Mouse (Mus musculus): ENCODE measurements at regions not wholly inside any gene's neighbourhood (a gene's known extent, or its start where the extent isn't known, plus 50 kb on each side); places are given as distances from the start of the nearest gene placed in this dataset.
A peak's percentile ranks its signal among the peaks of the same experiment; 100 is the strongest.

- Histone ChIP-seq H3K27me3 (replicated peaks; ENCODE audit: control insufficient read depth, insufficient read depth, low read length) (no peaks in the 10 kb centered on the region), H3K4me1 (replicated peaks; ENCODE audit: control insufficient read depth, insufficient read depth, low read length) (no peaks in the 10 kb centered on the region), H3K36me3 (ENCODE audit: control insufficient read depth, insufficient read depth) (no peaks in the 10 kb centered on the region), H3K27ac (ENCODE audit: low read depth, low read length) (no peak overlapping the region), H3K9me3 (ENCODE audit: control insufficient read depth) (no peaks in the 10 kb centered on the region), H3K9ac (ENCODE audit: low read depth, low read length) (no peak overlapping the region), H3K4me2 (replicated peaks; ENCODE audit: low read depth) (no peak overlapping the region), H3K4me3 (ENCODE audit: low read depth, low read length) (no peak overlapping the region)
- WGBS = 91% methylated on average over 1 of the region's 1 CpGs
- TF ChIP-seq CTCF (IDR thresholded peaks at IDR 0.05; ENCODE audit: low read depth) = peak; percentile 32
- ATAC-seq = no peak
These were observed 172.5 kb downstream of the Tacr3 start for GRCm38 (mm10) chr3:135001270-135001669.

GRCm38 (mm10) chr3:135015784-135016183 lies 187.0 kb downstream of the Tacr3 start:
- no peak for TF ChIP-seq CTCF (IDR thresholded peaks at IDR 0.05; ENCODE audit: low read depth)
- 86% methylated on average over 4 of the region's 4 CpGs for WGBS
- no peaks in the 10 kb centered on the region for H3K4me1 ChIP-seq (replicated peaks; ENCODE audit: control insufficient read depth, insufficient read depth, low read length)
- H3K9ac ChIP-seq (ENCODE audit: low read depth, low read length) = no peak overlapping the region
- no peak overlapping the region for H3K27ac ChIP-seq (ENCODE audit: low read depth, low read length)
- no peaks in the 10 kb centered on the region for H3K9me3 ChIP-seq (ENCODE audit: control insufficient read depth)
- H3K36me3 ChIP-seq (ENCODE audit: control insufficient read depth, insufficient read depth) = no peaks in the 10 kb centered on the region
- no peak for ATAC-seq
- H3K27me3 ChIP-seq (replicated peaks; ENCODE audit: control insufficient read depth, insufficient read depth, low read length) = no peaks in the 10 kb centered on the region
- H3K4me3 ChIP-seq (ENCODE audit: low read depth, low read length) = no peak overlapping the region
- no peak overlapping the region for H3K4me2 ChIP-seq (replicated peaks; ENCODE audit: low read depth)

GRCm38 (mm10) chr3:135024366-135024765 lies 188.0 kb upstream of the Cenpe start:
- Histone ChIP-seq H3K9ac (ENCODE audit: low read depth, low read length) (no peak overlapping the region), H3K4me2 (replicated peaks; ENCODE audit: low read depth) (no peak overlapping the region), H3K9me3 (ENCODE audit: control insufficient read depth) (no peaks in the 10 kb centered on the region), H3K27me3 (replicated peaks; ENCODE audit: control insufficient read depth, insufficient read depth, low read length) (0 out of 2 replicates have a peak, but pooled peaks cover 12% of the 10 kb centered on the region), H3K4me3 (ENCODE audit: low read depth, low read length) (no peak overlapping the region), H3K27ac (ENCODE audit: low read depth, low read length) (no peak overlapping the region), H3K4me1 (replicated peaks; ENCODE audit: control insufficient read depth, insufficient read depth, low read length) (no peaks in the 10 kb centered on the region), H3K36me3 (ENCODE audit: control insufficient read depth, insufficient read depth) (no peaks in the 10 kb centered on the region)
- TF ChIP-seq CTCF (IDR thresholded peaks at IDR 0.05; ENCODE audit: low read depth) = no peak
- ATAC-seq = peak; percentile 51; the same call in 1 of the 2 replicates
- WGBS = 36% methylated on average over 2 of the region's 2 CpGs

GRCm38 (mm10) chr3:135024799-135025198 lies 187.5 kb upstream of the Cenpe start:
- Histone ChIP-seq H3K36me3 (ENCODE audit: control insufficient read depth, insufficient read depth) (no peaks in the 10 kb centered on the region), H3K9ac (ENCODE audit: low read depth, low read length) (no peak overlapping the region), H3K4me2 (replicated peaks; ENCODE audit: low read depth) (no peak overlapping the region), H3K9me3 (ENCODE audit: control insufficient read depth) (no peaks in the 10 kb centered on the region), H3K4me1 (replicated peaks; ENCODE audit: control insufficient read depth, insufficient read depth, low read length) (no peaks in the 10 kb centered on the region), H3K27ac (ENCODE audit: low read depth, low read length) (no peak overlapping the region), H3K27me3 (replicated peaks; ENCODE audit: control insufficient read depth, insufficient read depth, low read length) (0 out of 2 replicates have a peak, but pooled peaks cover 12% of the 10 kb centered on the region), H3K4me3 (ENCODE audit: low read depth, low read length) (no peak overlapping the region)
- WGBS = 88% methylated on average over 1 of the region's 1 CpGs
- no peak for TF ChIP-seq CTCF (IDR thresholded peaks at IDR 0.05; ENCODE audit: low read depth)
- ATAC-seq = no peak

GRCm38 (mm10) chr3:135032483-135032882 lies 179.9 kb upstream of the Cenpe start:
- WGBS = 89% methylated on average over 2 of the region's 2 CpGs
- Histone ChIP-seq H3K4me2 (replicated peaks; ENCODE audit: low read depth) (no peak overlapping the region), H3K27me3 (replicated peaks; ENCODE audit: control insufficient read depth, insufficient read depth, low read length) (0 out of 2 replicates have a peak, but pooled peaks cover 3% of the 10 kb centered on the region), H3K4me1 (replicated peaks; ENCODE audit: control insufficient read depth, insufficient read depth, low read length) (no peaks in the 10 kb centered on the region), H3K4me3 (ENCODE audit: low read depth, low read length) (no peak overlapping the region), H3K27ac (ENCODE audit: low read depth, low read length) (no peak overlapping the region), H3K9me3 (ENCODE audit: control insufficient read depth) (no peaks in the 10 kb centered on the region), H3K9ac (ENCODE audit: low read depth, low read length) (no peak overlapping the region), H3K36me3 (ENCODE audit: control insufficient read depth, insufficient read depth) (no peaks in the 10 kb centered on the region)
- ATAC-seq = no peak
- TF ChIP-seq CTCF (IDR thresholded peaks at IDR 0.05; ENCODE audit: low read depth) = no peak

- Histone ChIP-seq H3K27ac (ENCODE audit: low read depth, low read length) (no peak overlapping the region), H3K4me3 (ENCODE audit: low read depth, low read length) (no peak overlapping the region), H3K9ac (ENCODE audit: low read depth, low read length) (no peak overlapping the region), H3K4me1 (replicated peaks; ENCODE audit: control insufficient read depth, insufficient read depth, low read length) (no peaks in the 10 kb centered on the region), H3K4me2 (replicated peaks; ENCODE audit: low read depth) (no peak overlapping the region), H3K36me3 (ENCODE audit: control insufficient read depth, insufficient read depth) (no peaks in the 10 kb centered on the region), H3K9me3 (ENCODE audit: control insufficient read depth) (no peaks in the 10 kb centered on the region), H3K27me3 (replicated peaks; ENCODE audit: control insufficient read depth, insufficient read depth, low read length) (no peaks in the 10 kb centered on the region)
- WGBS = 79% methylated on average over 1 of the region's 1 CpGs
- no peak for ATAC-seq
- no peak for TF ChIP-seq CTCF (IDR thresholded peaks at IDR 0.05; ENCODE audit: low read depth)
These were observed 175.0 kb upstream of the Cenpe start for GRCm38 (mm10) chr3:135037383-135037782.

- 43% methylated on average over 4 of the region's 4 CpGs for WGBS
- H3K9ac ChIP-seq (ENCODE audit: low read depth, low read length) = no peak overlapping the region
- H3K9me3 ChIP-seq (ENCODE audit: control insufficient read depth) = no peaks in the 10 kb centered on the region
- no peak overlapping the region for H3K4me2 ChIP-seq (replicated peaks; ENCODE audit: low read depth)
- no peak overlapping the region for H3K4me3 ChIP-seq (ENCODE audit: low read depth, low read length)
- no peaks in the 10 kb centered on the region for H3K4me1 ChIP-seq (replicated peaks; ENCODE audit: control insufficient read depth, insufficient read depth, low read length)
- H3K27ac ChIP-seq (ENCODE audit: low read depth, low read length) = no peak overlapping the region
- H3K27me3 ChIP-seq (replicated peaks; ENCODE audit: control insufficient read depth, insufficient read depth, low read length) = no peaks in the 10 kb centered on the region
- H3K36me3 ChIP-seq (ENCODE audit: control insufficient read depth, insufficient read depth) = no peaks in the 10 kb centered on the region
- TF ChIP-seq CTCF (IDR thresholded peaks at IDR 0.05; ENCODE audit: low read depth) = no peak
- no peak for ATAC-seq
These were observed 170.1 kb upstream of the Cenpe start for GRCm38 (mm10) chr3:135042195-135042594.
